Mouse (Mus musculus) left cerebral cortex, postnatal 10 days (tissue): Measurements from ENCODE around the gene Lca5l. TPM values are rescaled to one million over a fixed set of nuclear protein-coding genes. Genes with fewer than 3 reads are reported as not detected.
A peak's percentile ranks its signal among the peaks of the same experiment; 100 is the strongest.
"Not testable (repeated sequence)": the region's sequence is repeated elsewhere in the genome, so short reads cannot be mapped to it uniquely, and the experiment has no call there.

ENCODE experiments used
- DNase-seq, 2 experiments: peaks; one replicate each; pipeline ENCODE4 v3.0.0; 2021 to 2022; ENCODE audit warnings: low spot score in 2 of 2, mixed read lengths in 1 of 2; ENCODE audit errors: extremely low spot score in 1 of 2
- intact Hi-C: fragments of 180-260 bp; cut with DNase I; formaldehyde crosslinking; loops from one replicate; pipeline ENCODE4 v1.15.1; 2025
- total RNA-seq, 2 experiments: library from RNA; stranded (reverse); gene quantifications; 2 replicates each; pipeline ENCODE4 v1.2.3; 2021

The Lca5l gene
- total RNA-seq, 2 experiments from 2014 or later, result 0.89 to 1.5 TPM

GRCm38 (mm10) chr16:96144748-96145109 is 47.3 kb downstream of the Lca5l start:
- DNase-seq, intact Hi-C loops: not testable (repeated sequence)

- intact Hi-C loops, result loop anchor here (5.0 kb wide), 1 partner anchor 41 kb away; no protein-coding TSS in a partner anchor
- no peak for DNase-seq
Observed at GRCm38 (mm10) chr16:96128466-96128865, 63.6 kb downstream of the Lca5l start.

DNA sequence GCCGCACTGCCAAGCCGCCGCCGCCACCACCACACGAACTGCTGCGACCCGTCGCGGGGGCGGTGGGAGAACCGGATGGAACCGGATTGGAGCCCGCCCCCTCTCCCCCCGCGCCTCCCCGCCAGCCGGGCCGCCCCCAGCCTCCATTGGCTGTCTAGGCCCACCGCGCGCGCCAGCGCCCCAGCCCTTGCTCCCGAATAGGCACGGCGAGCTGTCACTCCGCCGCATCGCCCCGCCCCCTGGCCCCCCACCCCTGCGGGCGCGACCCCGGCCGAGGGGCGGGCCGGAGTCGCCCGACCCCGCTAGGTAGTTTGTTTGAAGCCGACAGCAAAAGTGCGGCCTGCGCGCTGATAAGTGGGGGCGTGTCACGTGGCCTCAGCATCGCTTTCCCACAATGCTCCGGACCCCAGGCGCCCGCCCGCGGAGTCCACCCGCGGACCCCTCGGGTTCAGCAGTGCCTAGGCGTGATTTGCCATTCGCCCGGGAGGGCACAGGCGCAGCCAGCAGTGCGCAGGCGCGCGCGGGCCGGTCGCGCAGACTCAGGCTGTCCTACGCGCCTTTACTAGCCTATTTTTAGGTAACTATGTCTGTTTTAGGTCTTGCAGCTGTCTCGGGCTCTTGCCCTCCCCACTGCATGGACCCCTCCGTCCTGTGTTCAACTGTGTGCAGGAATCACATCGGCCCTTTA is 64.3 kb downstream of the Lca5l start, which contains the start of gene Hmgn1:
Hmgn1 (minus strand) TSS at position 73 of the 688 bp plus-strand sequence.
- intact Hi-C loops, result loop anchor here (5.0 kb wide), 1 partner anchor 40 kb away; no protein-coding TSS in a partner anchor
- peak; percentile 96 to 99 for DNase-seq

GRCm38 (mm10) chr16:96127288-96127656 is 64.8 kb downstream of the Lca5l start:
- DNase-seq, result no peak
- intact Hi-C loops, result loop anchor here (5.0 kb wide), 1 partner anchor 40 kb away; no protein-coding TSS in a partner anchor

DNA sequence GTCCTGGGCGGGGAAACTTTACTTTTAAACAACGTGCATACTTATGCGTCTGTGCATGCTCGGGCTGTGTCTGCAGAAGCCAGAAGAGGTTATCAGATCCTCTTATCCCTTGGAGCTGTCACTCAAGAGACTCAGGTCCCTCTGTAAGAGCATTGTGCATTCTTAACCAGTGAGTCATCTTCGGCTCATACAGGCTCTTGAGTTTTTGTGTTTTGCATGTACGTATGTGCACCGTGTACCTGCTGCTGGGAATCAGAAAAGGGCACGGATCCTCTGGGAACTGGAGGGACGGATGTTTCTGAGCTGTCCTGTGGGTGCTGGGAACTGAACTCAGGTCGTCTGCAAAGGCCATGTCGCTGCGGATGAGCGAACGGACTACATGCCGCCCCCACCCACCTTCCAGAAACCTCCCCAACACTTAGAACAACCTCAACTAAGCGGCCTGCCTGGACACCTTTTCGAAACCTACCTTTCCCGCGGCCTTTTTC is 65.3 kb downstream of the Lca5l start:
- intact Hi-C loops, result loop anchor here (5.0 kb wide), 1 partner anchor 39 kb away; no protein-coding TSS in a partner anchor
- no peak for DNase-seq

- DNase-seq, result no peak
- intact Hi-C loops, result no loop called here
Observed at GRCm38 (mm10) chr16:96120022-96120623, 71.9 kb downstream of the Lca5l start.

DNA sequence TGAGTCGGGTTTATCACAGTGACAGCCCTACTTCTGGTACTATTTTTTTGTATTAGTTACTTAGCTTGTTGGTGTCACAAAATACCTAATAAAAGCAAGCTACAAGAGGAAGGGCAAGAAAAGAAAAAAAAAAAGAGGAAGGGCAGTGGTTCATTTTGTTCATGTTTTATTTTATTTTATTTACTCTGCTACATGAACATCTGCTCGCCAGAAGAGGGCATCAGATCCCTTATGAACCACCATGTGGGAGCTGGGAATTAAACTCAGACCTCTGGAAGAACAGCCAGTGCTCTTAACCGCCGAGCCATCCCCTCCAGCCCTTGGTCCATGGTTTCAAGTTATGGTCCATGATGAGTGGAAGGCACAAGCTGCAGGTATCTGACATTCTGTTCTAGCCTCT is 77.3 kb downstream of the Lca5l start:
- DNase-seq, result no peak
- intact Hi-C loops, result no loop called here

DNA sequence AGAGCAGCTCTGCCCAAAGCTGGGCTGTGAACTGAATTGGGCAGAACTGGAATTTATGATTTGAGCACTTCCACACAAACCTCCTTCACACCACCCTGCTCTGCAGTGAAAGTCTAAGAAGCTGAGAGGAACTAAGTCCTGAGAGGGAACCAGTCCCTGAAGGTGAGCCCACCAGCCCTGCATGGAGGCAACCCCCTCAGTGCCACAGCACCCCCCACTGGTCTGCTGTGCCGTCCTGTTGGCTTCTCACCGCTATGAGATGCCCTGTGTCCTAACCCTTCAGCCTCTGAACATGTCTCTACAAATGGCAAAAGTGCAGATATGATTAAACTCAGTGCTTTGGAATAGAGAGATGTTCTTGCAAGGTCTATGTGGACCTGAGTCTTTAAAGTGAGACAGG is 79.3 kb downstream of the Lca5l start:
- DNase-seq, result no peak
- intact Hi-C loops, result no loop called here

DNA sequence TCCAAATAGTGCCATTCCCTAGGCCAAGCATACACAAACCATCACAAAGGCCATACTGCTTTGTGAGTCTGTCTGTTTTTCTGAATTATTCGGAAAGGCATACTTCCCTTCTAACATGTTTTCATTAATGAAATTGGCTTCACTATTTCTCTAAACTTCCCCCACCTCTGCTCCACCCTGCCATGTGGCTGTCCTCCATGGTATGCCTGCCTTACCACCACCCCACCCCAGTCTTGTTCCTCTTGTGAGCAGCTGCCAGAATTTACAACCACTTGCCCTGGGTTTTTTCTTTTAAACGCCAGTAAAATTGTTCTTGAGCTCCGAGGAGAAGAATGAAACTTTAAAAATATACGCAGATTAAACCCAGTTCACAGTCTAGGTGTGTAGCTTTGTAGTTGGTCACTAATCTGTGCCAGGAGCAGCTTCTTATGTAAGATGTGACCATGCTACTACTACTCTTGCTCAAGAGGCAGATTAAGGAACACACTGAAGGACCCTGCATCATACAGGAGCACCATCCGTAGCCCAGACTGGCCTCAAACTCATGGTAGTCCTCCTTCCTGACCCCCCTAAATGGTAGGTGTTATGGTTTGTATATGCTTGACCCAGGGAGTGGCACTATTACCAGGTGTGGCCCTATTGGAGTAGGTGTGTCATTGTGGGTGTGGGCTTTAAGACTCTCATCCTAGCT is 81.3 kb downstream of the Lca5l start:
- intact Hi-C loops, result no loop called here
- DNase-seq, result no peak

- intact Hi-C loops, result no loop called here
- DNase-seq, result no peak
Observed at GRCm38 (mm10) chr16:96109673-96110072, 82.4 kb downstream of the Lca5l start.

Other genes with a start within 250 kb of the Lca5l start
- 10 to 100 TPM; 19.1 to 20.2 TPM for gene Psmg1, start 201.3 kb downstream of the Lca5l start, total RNA-seq
- gene Brwd1, start 109.7 kb downstream of the Lca5l start, total RNA-seq, result 100 to 1,000 TPM; 106 to 121 TPM
- gene Hmgn1, start 64.5 kb downstream of the Lca5l start, total RNA-seq, result 10 to 100 TPM; 57.4 to 57.8 TPM
- 10 to 100 TPM; 75.2 to 84.1 TPM for gene Wrb, start 46.9 kb downstream of the Lca5l start, total RNA-seq
- 1 to 10 TPM; 2.0 to 2.1 TPM for gene Sh3bgr, start 8.2 kb upstream of the Lca5l start, total RNA-seq
- gene B3galt5, start 43.5 kb upstream of the Lca5l start, total RNA-seq, result 1 to 10 TPM; 5.1 to 7.5 TPM